Mouse (Mus musculus) CD4-positive helper T cell, adult 2 months (primary cell): Measurements from ENCODE around the gene Zfp791.
"Not testable (repeated sequence)": the region's sequence is repeated elsewhere in the genome, so short reads cannot be mapped to it uniquely, and the experiment has no call there.

ENCODE experiments used
- DNase-seq: peaks from one replicate; pipeline ENCODE4 v3.0.0-alpha.2; 2012; ENCODE audit warnings: low read depth, missing footprints, low spot score

The Zfp791 gene

GRCm38 (mm10) chr8:85122995-85123394, at the start of gene Zfp791:
Zfp791 (minus strand) TSS chr8:85123095.
- no peak for DNase-seq

GRCm38 (mm10) chr8:85171291-85171690, 48.4 kb upstream of the Zfp791 start:
- peak; percentile 16 for DNase-seq

GRCm38 (mm10) chr8:85151624-85152023, 28.7 kb upstream of the Zfp791 start, which contains the start of gene Cks1brt:
Cks1brt (plus strand) TSS chr8:85151924.
- no peak for DNase-seq

- no peak for DNase-seq
Observed at GRCm38 (mm10) chr8:85142516-85142915, 19.6 kb upstream of the Zfp791 start.

GRCm38 (mm10) chr8:85135690-85136089, 12.8 kb upstream of the Zfp791 start:
- not testable (repeated sequence) for DNase-seq

- no peak for DNase-seq
Observed at GRCm38 (mm10) chr8:85132335-85132734, 9.4 kb upstream of the Zfp791 start.

- no peak for DNase-seq
Observed at GRCm38 (mm10) chr8:85123691-85124090, 796 bp upstream of the Zfp791 start.

- not testable (repeated sequence) for DNase-seq
Observed at GRCm38 (mm10) chr8:85120251-85120650, 2.6 kb downstream of the Zfp791 start.

- peak; percentile 54 for DNase-seq
Observed at GRCm38 (mm10) chr8:85119052-85119981, 3.6 kb downstream of the Zfp791 start.

GRCm38 (mm10) chr8:85116984-85117383, 5.9 kb downstream of the Zfp791 start:
- DNase-seq = no peak

- no peak for DNase-seq
Observed at GRCm38 (mm10) chr8:85115501-85115900, 7.4 kb downstream of the Zfp791 start.

- no peak for DNase-seq
Observed at GRCm38 (mm10) chr8:85113241-85113640, 9.7 kb downstream of the Zfp791 start.

- no peak for DNase-seq
Observed at GRCm38 (mm10) chr8:85100076-85100665, 22.7 kb downstream of the Zfp791 start.

GRCm38 (mm10) chr8:85096850-85097249, 26.0 kb downstream of the Zfp791 start:
- no peak for DNase-seq

GRCm38 (mm10) chr8:85096196-85096595, 26.7 kb downstream of the Zfp791 start:
- DNase-seq = no peak

- no peak for DNase-seq
Observed at GRCm38 (mm10) chr8:85095566-85095965, 27.3 kb downstream of the Zfp791 start.

GRCm38 (mm10) chr8:85095051-85095450, 27.8 kb downstream of the Zfp791 start:
- DNase-seq = no peak

- DNase-seq = no peak
Observed at GRCm38 (mm10) chr8:85091526-85092090, 31.3 kb downstream of the Zfp791 start.

- no peak for DNase-seq
Observed at GRCm38 (mm10) chr8:85090856-85091255, 32.0 kb downstream of the Zfp791 start.

- no peak for DNase-seq
Observed at GRCm38 (mm10) chr8:85088771-85089170, 34.1 kb downstream of the Zfp791 start.

- DNase-seq = peak; percentile 45
Observed at GRCm38 (mm10) chr8:85086238-85086637, 36.7 kb downstream of the Zfp791 start.

GRCm38 (mm10) chr8:85084633-85085032, 38.3 kb downstream of the Zfp791 start:
- DNase-seq = no peak
